Mouse (Mus musculus) stomach, postnatal 0 days (tissue): ENCODE results near the gene St3gal3.

Source experiments
- CTCF ChIP-seq: IDR thresholded peaks from 2 replicates; pipeline ENCODE4 v1.5.1; 2016; ENCODE audit warnings: antibody characterized with exemption, low read depth, mild to moderate bottlenecking, moderate library complexity
- EP300 ChIP-seq: optimal IDR thresholded peaks from 2 replicates; pipeline ENCODE3; 2016; ENCODE audit warnings: antibody characterized with exemption

DNA sequence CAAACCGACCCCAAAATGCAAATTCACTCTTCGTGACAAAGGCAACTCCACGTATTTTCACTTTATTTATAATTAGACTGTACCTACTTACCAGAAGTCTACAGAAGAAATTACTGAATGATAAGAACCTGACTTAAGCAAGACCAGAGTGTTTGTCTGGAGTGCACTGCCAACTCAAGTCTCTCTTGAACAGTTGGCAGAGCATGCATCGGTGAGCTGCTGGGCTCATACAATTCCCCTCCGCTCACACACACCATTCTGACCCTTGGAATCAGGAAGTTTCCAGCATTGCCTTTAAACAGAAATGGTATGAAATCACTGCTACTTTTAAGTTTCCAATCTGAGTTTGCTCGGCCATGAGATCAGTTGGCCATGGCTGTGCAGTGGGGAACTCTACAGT, 36.1 kb downstream of the St3gal3 start:
- no peak for TF ChIP-seq CTCF
- TF ChIP-seq EP300, result no peak
